Mouse (Mus musculus) liver, embryonic 14 days (tissue): ENCODE data around the gene E030030I06Rik. TPM values are rescaled to one million over a fixed set of nuclear protein-coding genes. Genes with fewer than 3 reads are reported as not detected.

ENCODE experiments used
- polyA plus RNA-seq: library from polyadenylated mRNA; depleted of rRNA; stranded (reverse); fragments of >200 nt; gene quantifications from 2 replicates; pipeline ENCODE4 v1.2.3, GENCODE M21; 2012; rRNA removed

Gene E030030I06Rik
- polyA plus RNA-seq = 0.81 and 1.3 TPM in 2 replicates

DNA sequence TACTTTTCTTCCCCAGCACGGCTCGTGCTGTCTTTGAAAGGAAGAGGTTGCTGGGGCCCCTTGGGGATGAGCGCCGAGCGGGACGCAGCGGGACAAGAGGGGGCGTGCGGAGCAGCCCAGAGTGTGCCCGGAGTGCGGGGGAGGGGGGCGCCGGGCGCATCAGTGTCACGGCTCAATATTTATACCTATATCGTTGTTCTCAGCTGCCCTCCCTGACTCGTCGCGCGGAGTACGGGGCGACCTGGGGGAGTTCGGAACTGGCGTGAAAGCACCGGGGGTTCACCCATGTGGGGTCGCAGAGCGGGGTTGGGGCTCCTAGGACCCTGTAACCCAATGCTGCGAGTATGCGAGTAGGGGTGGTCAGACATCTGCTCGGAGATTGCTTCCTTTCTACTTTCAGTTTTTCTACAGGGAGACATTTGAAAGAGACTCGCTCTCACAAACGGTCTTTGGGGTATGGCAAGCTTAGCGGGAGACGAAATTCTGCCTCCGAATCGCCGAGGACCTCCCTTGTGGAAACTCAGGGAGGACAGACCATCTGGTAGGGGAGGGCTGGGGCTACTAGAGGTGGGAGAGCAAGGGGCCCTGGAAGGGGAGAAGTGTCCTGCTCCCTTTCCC is at the start of gene E030030I06Rik:
E030030I06Rik (minus strand) TSS at position 198 of the 618 bp plus-strand sequence.

GRCm38 (mm10) chr10:22158310-22158999 is 9.4 kb upstream of the E030030I06Rik start, which contains the start of the genes Raet1e and H60b:
Gene Raet1e, plus strand, starts transcription at chr10:22158569.
Gene H60b, plus strand, starts transcription at chr10:22158586.

DNA sequence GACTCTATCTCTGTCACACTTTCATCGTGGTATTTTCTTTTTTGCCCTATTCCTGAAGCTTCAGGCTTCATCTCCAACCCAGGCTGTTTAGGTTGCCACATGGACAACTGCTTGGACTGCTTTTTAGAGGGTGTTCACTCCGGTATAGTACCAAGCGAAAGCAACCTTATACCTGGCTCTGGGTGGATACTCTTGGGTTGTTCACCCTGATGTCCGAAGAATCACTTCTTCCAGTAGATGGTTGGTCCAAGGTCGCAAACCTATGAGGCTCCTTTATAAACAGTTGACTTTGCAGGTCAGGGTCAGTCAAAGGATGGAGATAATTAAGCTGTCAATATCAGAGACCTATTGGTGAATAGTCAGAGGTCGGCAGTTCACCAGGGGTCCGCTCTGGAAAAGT is 81.1 kb downstream of the E030030I06Rik start, which contains the start of gene 4930444G20Rik:
4930444G20Rik (minus strand) TSS at position 101 of the 400 bp plus-strand sequence.

Other genes with a start within 250 kb of the E030030I06Rik start
- gene 4930444G20Rik, start 81.2 kb downstream of the E030030I06Rik start, polyA plus RNA-seq = not detected in 2 replicates
- gene Raet1e, start 9.3 kb upstream of the E030030I06Rik start, polyA plus RNA-seq = 0.46 and 0.50 TPM in 2 replicates
- gene H60b, start 9.3 kb upstream of the E030030I06Rik start, polyA plus RNA-seq = 0.10 and 0.15 TPM in 2 replicates
- gene Raet1d, start 211.3 kb upstream of the E030030I06Rik start, polyA plus RNA-seq = 2.8 and 3.2 TPM in 2 replicates